17 mouse cellular contexts compared by ENCODE assay signal in genomic region chr2:119818668-119819272, GRCm38 (mm10). TPM values are rescaled to one million over a fixed set of nuclear protein-coding genes. Genes with fewer than 3 reads are reported as not detected.
DNase-seq lines count a peak whose midpoint lies in the region; ATAC-seq lines count a peak whose summit lies in the region.
"Had no signal": no experiment of that assay in that cellular context is flagged by ENCODE, and none has a peak within 500 bp of the region (broad histone marks: within the 10 kb centered on the region; RNA-seq: fewer than 3 reads in every experiment).

No protein-coding gene starts in this region.

- H3K4me1 ChIP-seq in limb, embryonic 12.5 days (replicated peaks): no peaks in the 10 kb centered on the region
- H3K4me1 ChIP-seq in limb, embryonic 10.5 days: no peaks in the 10 kb centered on the region
- H3K4me1 ChIP-seq in embryonic facial prominence, embryonic 15.5 days: peaks cover 8% of the 10 kb centered on the region; the same call in 1 of the 2 replicates
- H3K4me1 ChIP-seq in stomach, embryonic 14.5 days (ENCODE audit: control insufficient read depth, insufficient read depth, low read length): no peaks in the 10 kb centered on the region
- H3K4me1 ChIP-seq in forebrain, embryonic 16.5 days (replicated peaks; ENCODE audit: control insufficient read depth, insufficient read depth, low read length): peaks cover 14% of the 10 kb centered on the region
- H3K4me1 ChIP-seq: forebrain, embryonic 12.5 days; limb, embryonic 13.5 days had no signal

- peaks cover 38% of the 10 kb centered on the region for H3K36me3 ChIP-seq in limb, embryonic 12.5 days
- peaks cover 40% of the 10 kb centered on the region for H3K36me3 ChIP-seq in limb, embryonic 10.5 days
- peaks cover 13% of the 10 kb centered on the region for H3K36me3 ChIP-seq in embryonic facial prominence, embryonic 15.5 days
- H3K36me3 ChIP-seq in stomach, embryonic 14.5 days (ENCODE audit: control insufficient read depth, insufficient read depth, low read length): peaks cover 17% of the 10 kb centered on the region
- H3K36me3 ChIP-seq in forebrain, embryonic 16.5 days (ENCODE audit: control insufficient read depth, insufficient read depth): no peaks in the 10 kb centered on the region
- H3K36me3 ChIP-seq: hindbrain, embryonic 15.5 days had no signal

- no peaks in the 10 kb centered on the region for H3K9me3 ChIP-seq in limb, embryonic 12.5 days
- H3K9me3 ChIP-seq in limb, embryonic 10.5 days (replicated peaks): no peaks in the 10 kb centered on the region
- no peaks in the 10 kb centered on the region for H3K9me3 ChIP-seq in embryonic facial prominence, embryonic 15.5 days (replicated peaks)
- no peaks in the 10 kb centered on the region for H3K9me3 ChIP-seq in stomach, embryonic 14.5 days (ENCODE audit: control insufficient read depth, low read depth, low read length)
- H3K9me3 ChIP-seq in forebrain, embryonic 16.5 days (ENCODE audit: control insufficient read depth, low read length): no peaks in the 10 kb centered on the region
- H3K9me3 ChIP-seq: forebrain, embryonic 12.5 days; heart, embryonic 12.5 days; hindbrain, embryonic 15.5 days; limb, embryonic 13.5 days; midbrain, embryonic 10.5 days had no signal

- no peak overlapping the region for H3K9ac ChIP-seq in limb, embryonic 12.5 days (replicated peaks)
- H3K9ac ChIP-seq in embryonic facial prominence, embryonic 15.5 days: no peak overlapping the region
- no peak overlapping the region for H3K9ac ChIP-seq in stomach, embryonic 14.5 days (replicated peaks; ENCODE audit: low read depth, low read length)
- no peak overlapping the region for H3K9ac ChIP-seq in forebrain, embryonic 16.5 days (replicated peaks; ENCODE audit: low read depth, low read length)
- H3K9ac ChIP-seq: forebrain, embryonic 12.5 days; heart, embryonic 12.5 days; hindbrain, embryonic 15.5 days; limb, embryonic 13.5 days; liver, postnatal 0 days had no signal

- no peaks in the 10 kb centered on the region for H3K27me3 ChIP-seq in limb, embryonic 12.5 days
- no peaks in the 10 kb centered on the region for H3K27me3 ChIP-seq in limb, embryonic 10.5 days (ENCODE audit: low read depth, poor library complexity, severe bottlenecking)
- no peaks in the 10 kb centered on the region for H3K27me3 ChIP-seq in embryonic facial prominence, embryonic 15.5 days
- no peaks in the 10 kb centered on the region for H3K27me3 ChIP-seq in stomach, embryonic 14.5 days (ENCODE audit: control insufficient read depth, insufficient read depth, low read length)
- H3K27me3 ChIP-seq in forebrain, embryonic 16.5 days (replicated peaks; ENCODE audit: control insufficient read depth, insufficient read depth, low read length): no peaks in the 10 kb centered on the region
- H3K27me3 ChIP-seq: forebrain, embryonic 12.5 days; hindbrain, embryonic 15.5 days; limb, embryonic 13.5 days had no signal

- H3K27ac ChIP-seq in limb, embryonic 12.5 days: 0 out of 2 replicates have a peak overlapping the region, but pooled peaks have one; percentile 18
- H3K27ac ChIP-seq in limb, embryonic 10.5 days: no peak overlapping the region
- peak overlapping the region; percentile 55; the same call in 1 of the 2 replicates for H3K27ac ChIP-seq in embryonic facial prominence, embryonic 15.5 days (replicated peaks)
- H3K27ac ChIP-seq in stomach, embryonic 14.5 days (ENCODE audit: low read length): peak overlapping the region; percentile 41; the same call in 1 of the 2 replicates
- H3K27ac ChIP-seq in forebrain, embryonic 16.5 days (ENCODE audit: low read length): no peak overlapping the region
- H3K27ac ChIP-seq: forebrain, embryonic 12.5 days; hindbrain, embryonic 15.5 days; limb, embryonic 13.5 days; midbrain, embryonic 10.5 days had no signal

- DNase-seq in limb, embryonic 10.5 days (ENCODE audit: low spot score): no peak
- DNase-seq in ZHBTc4 (ENCODE audit: low read depth, low spot score): peak; percentile 51
- no peak for DNase-seq in thymus, postnatal 25 days
- DNase-seq: adrenal gland, postnatal 10 days; cerebellum, adult 2 months; liver, postnatal 0 days; right cerebral cortex, adult 18-20 months; thymus, postnatal 14 days had no signal

- H3K4me3 ChIP-seq in limb, embryonic 12.5 days (replicated peaks): no peak overlapping the region
- H3K4me3 ChIP-seq in limb, embryonic 10.5 days: no peak overlapping the region
- H3K4me3 ChIP-seq in embryonic facial prominence, embryonic 15.5 days (replicated peaks): no peak overlapping the region
- no peak overlapping the region for H3K4me3 ChIP-seq in stomach, embryonic 14.5 days (ENCODE audit: low read depth, low read length)
- H3K4me3 ChIP-seq in forebrain, embryonic 16.5 days (replicated peaks; ENCODE audit: low read length): no peak overlapping the region
- H3K4me3 ChIP-seq: forebrain, embryonic 12.5 days; heart, embryonic 12.5 days; hindbrain, embryonic 15.5 days; limb, embryonic 13.5 days; midbrain, embryonic 10.5 days had no signal

- 56% methylated on average over 9 of the region's 9 CpGs for WGBS in limb, embryonic 12.5 days
- WGBS in limb, embryonic 10.5 days: 62% methylated on average over 9 of the region's 9 CpGs
- WGBS in embryonic facial prominence, embryonic 15.5 days: 30% methylated on average over 9 of the region's 9 CpGs
- WGBS in stomach, embryonic 14.5 days: 33% methylated on average over 9 of the region's 9 CpGs
- WGBS in forebrain, embryonic 16.5 days: 66% methylated on average over 9 of the region's 9 CpGs

- ATAC-seq in limb, embryonic 12.5 days (ENCODE audit: insufficient number of reproducible peaks, insufficient read depth, low FRiP score, low TSS enrichment, low read depth): no peak
- no peak for ATAC-seq in embryonic facial prominence, embryonic 15.5 days (ENCODE audit: insufficient number of reproducible peaks, low FRiP score, low TSS enrichment, low read depth)
- ATAC-seq in stomach, embryonic 14.5 days (ENCODE audit: insufficient number of reproducible peaks, insufficient read depth, low FRiP score, low read depth): peak; percentile 59
- ATAC-seq in forebrain, embryonic 16.5 days: no peak
- ATAC-seq: liver, postnatal 0 days had no signal

- no peak overlapping the region for H3K4me2 ChIP-seq in limb, embryonic 12.5 days
- no peak overlapping the region for H3K4me2 ChIP-seq in embryonic facial prominence, embryonic 15.5 days (replicated peaks)
- no peak overlapping the region for H3K4me2 ChIP-seq in stomach, embryonic 14.5 days (replicated peaks; ENCODE audit: low read depth, low read length)
- no peak overlapping the region for H3K4me2 ChIP-seq in forebrain, embryonic 16.5 days (ENCODE audit: low read length)
- H3K4me2 ChIP-seq: forebrain, embryonic 12.5 days; heart, embryonic 12.5 days; hindbrain, embryonic 15.5 days; limb, embryonic 13.5 days had no signal

RNA-seq across cellular contexts. Expression of gene Tyro3, which starts 21.2 kb away (rescaled TPM):
- polyA plus RNA-seq in limb, embryonic 12.5 days (2016; fragmentation: Nextera tagmentation; extraction: Ambion mirVana): 34.6 and 37.8 TPM in 2 replicates
- 22.7 and 30.0 TPM in 2 replicates for polyA plus RNA-seq in limb, embryonic 10.5 days (2016; fragmentation: Nextera tagmentation; extraction: Ambion mirVana)
- 31.2 and 31.8 TPM in 2 replicates for polyA plus RNA-seq in embryonic facial prominence, embryonic 15.5 days (2015; fragmentation: Nextera tagmentation; extraction: Ambion mirVana)
- 27.2 TPM in 2 replicates for polyA plus RNA-seq in stomach, embryonic 14.5 days (2014; fragmentation: Nextera tagmentation; extraction: Ambion mirVana)
- 17.3 and 17.6 TPM in 2 replicates for polyA plus RNA-seq in forebrain, embryonic 16.5 days (2015; fragmentation: Nextera tagmentation; extraction: Ambion mirVana)

RNA-seq across cellular contexts. Expression of gene Rpap1, which starts 31.4 kb away (rescaled TPM):
- polyA plus RNA-seq in limb, embryonic 12.5 days (2016; fragmentation: Nextera tagmentation; extraction: Ambion mirVana): 35.7 and 36.9 TPM in 2 replicates
- 42.0 and 46.3 TPM in 2 replicates for polyA plus RNA-seq in limb, embryonic 10.5 days (2016; fragmentation: Nextera tagmentation; extraction: Ambion mirVana)
- 24.5 and 25.8 TPM in 2 replicates for polyA plus RNA-seq in embryonic facial prominence, embryonic 15.5 days (2015; fragmentation: Nextera tagmentation; extraction: Ambion mirVana)
- polyA plus RNA-seq in stomach, embryonic 14.5 days (2014; fragmentation: Nextera tagmentation; extraction: Ambion mirVana): 26.6 and 28.2 TPM in 2 replicates
- polyA plus RNA-seq in forebrain, embryonic 16.5 days (2015; fragmentation: Nextera tagmentation; extraction: Ambion mirVana): 19.9 and 20.5 TPM in 2 replicates

RNA-seq across cellular contexts. Expression of gene Ltk, which starts 58.5 kb away (rescaled TPM):
- not detected in 2 replicates for polyA plus RNA-seq in limb, embryonic 12.5 days (2016; fragmentation: Nextera tagmentation; extraction: Ambion mirVana)
- not detected in 2 replicates for polyA plus RNA-seq in limb, embryonic 10.5 days (2016; fragmentation: Nextera tagmentation; extraction: Ambion mirVana)
- 0.24 and 0.49 TPM in 2 replicates for polyA plus RNA-seq in embryonic facial prominence, embryonic 15.5 days (2015; fragmentation: Nextera tagmentation; extraction: Ambion mirVana)
- 3.1 and 3.3 TPM in 2 replicates for polyA plus RNA-seq in stomach, embryonic 14.5 days (2014; fragmentation: Nextera tagmentation; extraction: Ambion mirVana)
- 0.28 and 0.43 TPM in 2 replicates for polyA plus RNA-seq in forebrain, embryonic 16.5 days (2015; fragmentation: Nextera tagmentation; extraction: Ambion mirVana)
- polyA plus RNA-seq: forebrain, embryonic 12.5 days; limb, embryonic 13.5 days; midbrain, embryonic 10.5 days had no signal

Comparison
In these comparisons a context has a peak if more than half of its experiments do, and no peak if none do; other contexts are left out.
1. H3K27ac ChIP-seq: peak in limb, embryonic 12.5 days (single experiment), embryonic facial prominence, embryonic 15.5 days (single experiment) and stomach, embryonic 14.5 days (single experiment); none in limb, embryonic 10.5 days (single experiment) and forebrain, embryonic 16.5 days (single experiment).